Mouse (Mus musculus) cerebellum, adult 18-20 months (tissue): Measurements from ENCODE around the gene Tmem208.

Source experiments
- DNase-seq, 2 experiments: peaks; one replicate each; pipeline ENCODE4 v3.0.0; 2021

Gene Tmem208

GRCm38 (mm10) chr8:105331469-105331868 lies 5.3 kb downstream of the Tmem208 start:
- no peak for DNase-seq

- DNase-seq, result no peak
Observed at GRCm38 (mm10) chr8:105331931-105332330, 5.8 kb downstream of the Tmem208 start.

GRCm38 (mm10) chr8:105332523-105332922 lies 6.4 kb downstream of the Tmem208 start:
- no peak for DNase-seq

- DNase-seq, result no peak
Observed at GRCm38 (mm10) chr8:105336373-105337130, 10.4 kb downstream of the Tmem208 start.

- DNase-seq, result no peak
Observed at GRCm38 (mm10) chr8:105338992-105339391, 12.8 kb downstream of the Tmem208 start.

GRCm38 (mm10) chr8:105339886-105340635 lies 13.9 kb downstream of the Tmem208 start:
- no peak for DNase-seq

- DNase-seq, result no peak
Observed at GRCm38 (mm10) chr8:105341399-105341798, 15.2 kb downstream of the Tmem208 start.

- no peak for DNase-seq
Observed at GRCm38 (mm10) chr8:105342768-105343167, 16.6 kb downstream of the Tmem208 start.

GRCm38 (mm10) chr8:105343791-105344574 lies 17.8 kb downstream of the Tmem208 start:
- DNase-seq, result no peak

- no peak for DNase-seq
Observed at GRCm38 (mm10) chr8:105345061-105345975, 19.2 kb downstream of the Tmem208 start.

GRCm38 (mm10) chr8:105346611-105347427 lies 20.7 kb downstream of the Tmem208 start:
- peak; percentile 45 to 46 for DNase-seq

GRCm38 (mm10) chr8:105347428-105348221 lies 21.5 kb downstream of the Tmem208 start, which contains the start of gene Fhod1:
Gene Fhod1, minus strand, starts transcription at chr8:105347953.
- peak; percentile 92 to 96 for DNase-seq

- DNase-seq, result peak; percentile 64 to 75
Observed at GRCm38 (mm10) chr8:105348450-105349095, 22.4 kb downstream of the Tmem208 start, which contains the start of gene Slc9a5. Gene Slc9a5, plus strand, starts transcription at chr8:105348843.

- peak; percentile 63 to 75 for DNase-seq
Observed at GRCm38 (mm10) chr8:105349096-105349771, 23.1 kb downstream of the Tmem208 start.

GRCm38 (mm10) chr8:105350186-105350585 lies 24.0 kb downstream of the Tmem208 start:
- no peak for DNase-seq

GRCm38 (mm10) chr8:105353583-105354135 lies 27.5 kb downstream of the Tmem208 start:
- DNase-seq, result peak; percentile 65 to 70

- no peak for DNase-seq
Observed at GRCm38 (mm10) chr8:105354549-105354948, 28.4 kb downstream of the Tmem208 start.

GRCm38 (mm10) chr8:105355179-105356024 lies 29.2 kb downstream of the Tmem208 start:
- DNase-seq, result no peak
